Mouse (Mus musculus) limb, embryonic 14.5 days (tissue): ENCODE data around the gene Coq5. TPM values are rescaled to one million over a fixed set of nuclear protein-coding genes. Genes with fewer than 3 reads are reported as not detected.

ENCODE experiments used
- ATAC-seq: fragments of 200-750 bp; cut with Nextera tagmentation; 2 replicates; pipeline ENCODE4 v1.8.0; 2017; ENCODE audit warnings: low read depth, moderate number of reproducible peaks, moderate TSS enrichment; ENCODE audit not compliant: low FRiP score
- DNase-seq: peaks from one replicate; pipeline ENCODE4 v3.0.0-alpha.2; 2015; ENCODE audit warnings: low spot score
- H3K27ac ChIP-seq: fragments of 300-500 bp; sonication (generic); replicated peaks from 2 replicates; pipeline ENCODE4 v1.5.1; 2014; ENCODE audit warnings: low read depth, mild to moderate bottlenecking, low read length, moderate library complexity, mixed read lengths
- H3K27me3 ChIP-seq: fragments of 300-500 bp; sonication (generic); 2 replicates; pipeline ENCODE4 v1.6.1; 2014; ENCODE audit warnings: low read length, mixed read lengths; ENCODE audit not compliant: control insufficient read depth, insufficient read depth
- H3K36me3 ChIP-seq: fragments of 300-500 bp; sonication (generic); 2 replicates; pipeline ENCODE4 v1.6.1; 2014; ENCODE audit warnings: mild to moderate bottlenecking, low read length, moderate library complexity, mixed read lengths; ENCODE audit not compliant: control insufficient read depth, insufficient read depth
- H3K4me1 ChIP-seq: fragments of 300-500 bp; sonication (generic); 2 replicates; pipeline ENCODE4 v1.6.1; 2014; ENCODE audit warnings: antibody characterized with exemption, low read length, mixed read lengths; ENCODE audit not compliant: control insufficient read depth, insufficient read depth
- H3K4me2 ChIP-seq: fragments of 300-500 bp; sonication (generic); replicated peaks from 2 replicates; pipeline ENCODE4 v1.6.1; 2014; ENCODE audit warnings: low read depth, mild to moderate bottlenecking, low read length, moderate library complexity; ENCODE audit not compliant: severe bottlenecking
- H3K4me3 ChIP-seq: fragments of 300-500 bp; sonication (generic); replicated peaks from 2 replicates; pipeline ENCODE4 v1.5.1; 2014; ENCODE audit warnings: low read length
- H3K9ac ChIP-seq: fragments of 300-500 bp; sonication (generic); 2 replicates; pipeline ENCODE4 v1.6.1; 2014; ENCODE audit warnings: mild to moderate bottlenecking, low read depth, low read length, moderate library complexity; ENCODE audit not compliant: severe bottlenecking
- H3K9me3 ChIP-seq: fragments of 300-500 bp; sonication (generic); 2 replicates; pipeline ENCODE4 v1.6.1; 2016; ENCODE audit warnings: low read length; ENCODE audit not compliant: control insufficient read depth
- POLR2A ChIP-seq: fragments of 200-500 bp; IDR thresholded peaks from 2 replicates; pipeline ENCODE4 v1.8.0; 2012; ENCODE audit warnings: inconsistent platforms, mild to moderate bottlenecking, moderate library complexity, borderline replicate concordance; ENCODE audit not compliant: insufficient read depth, insufficient read length; ENCODE audit errors: extremely low read depth
- WGBS: fragments of 180-500 bp; shearing (Covaris S2); extraction: QIAGEN DNeasy Blood & Tissue Kit; methylation state at CpG from one replicate; pipeline ENCODE4 v1.1.7; 2014; 5-methylcytosine and 5-hydroxymethylcytosine counted together
- polyA plus RNA-seq, 2 experiments: library from polyadenylated mRNA; depleted of rRNA in 1 of 2; stranded (reverse) in 1 of 2; unstranded in 1 of 2; fragments of >200 nt; fragmentation: Nextera tagmentation in 1 of 2; extraction: Ambion mirVana in 1 of 2; gene quantifications; 2 replicates each; pipeline versions ENCODE4 v1.2.1 to v1.2.3; 2012 to 2014

Coq5 gene
- polyA plus RNA-seq, 2 experiments = 13.7 to 38.5 TPM

GRCm38 (mm10) chr5:115238729-115239195 is 40.7 kb upstream of the Coq5 start:
- Histone ChIP-seq H3K9me3 (no peaks in the 10 kb centered on the region), H3K9ac (no peak overlapping the region), H3K4me3 (peak overlapping the region; percentile 89), H3K4me2 (peak overlapping the region; percentile 89), H3K36me3 (peaks cover 43% of the 10 kb centered on the region), H3K27me3 (0 out of 2 replicates have a peak, but pooled peaks cover 2% of the 10 kb centered on the region), H3K27ac (no peak overlapping the region), H3K4me1 (peaks cover 9% of the 10 kb centered on the region)
- ATAC-seq = no peak
- TF ChIP-seq POLR2A = no peak
- no peak for DNase-seq
- WGBS = 6% methylated on average over 11 of the region's 11 CpGs

GRCm38 (mm10) chr5:115240191-115240590 is 39.3 kb upstream of the Coq5 start:
- H3K27ac ChIP-seq = no peak overlapping the region
- H3K4me3 ChIP-seq = no peak overlapping the region
- 87% methylated on average over 11 of the region's 11 CpGs for WGBS
- DNase-seq (no peak), ATAC-seq (no peak)
- no peaks in the 10 kb centered on the region for H3K27me3 ChIP-seq
- H3K9me3 ChIP-seq = no peaks in the 10 kb centered on the region
- no peak overlapping the region for H3K4me2 ChIP-seq
- peaks cover 57% of the 10 kb centered on the region for H3K36me3 ChIP-seq
- peaks cover 9% of the 10 kb centered on the region for H3K4me1 ChIP-seq
- TF ChIP-seq POLR2A = no peak
- no peak overlapping the region for H3K9ac ChIP-seq

- DNase-seq (no peak), ATAC-seq (no peak)
- H3K36me3 ChIP-seq = peaks cover 69% of the 10 kb centered on the region
- no peak for TF ChIP-seq POLR2A
- H3K4me3 ChIP-seq = no peak overlapping the region
- H3K9ac ChIP-seq = no peak overlapping the region
- no peaks in the 10 kb centered on the region for H3K27me3 ChIP-seq
- no peaks in the 10 kb centered on the region for H3K9me3 ChIP-seq
- H3K4me2 ChIP-seq = no peak overlapping the region
- 56% methylated on average over 1 of the region's 1 CpGs for WGBS
- H3K27ac ChIP-seq = no peak overlapping the region
- no peaks in the 10 kb centered on the region for H3K4me1 ChIP-seq
These were observed 24.0 kb upstream of the Coq5 start for GRCm38 (mm10) chr5:115255472-115255871.

GRCm38 (mm10) chr5:115256909-115257546 is 22.4 kb upstream of the Coq5 start:
- no peak overlapping the region for H3K9ac ChIP-seq
- TF ChIP-seq POLR2A = no peak
- no peak overlapping the region for H3K4me3 ChIP-seq
- H3K27ac ChIP-seq = no peak overlapping the region
- no peaks in the 10 kb centered on the region for H3K27me3 ChIP-seq
- no peak for ATAC-seq
- 93% methylated on average over 10 of the region's 10 CpGs for WGBS
- DNase-seq = no peak
- H3K36me3 ChIP-seq = peaks cover 58% of the 10 kb centered on the region
- no peaks in the 10 kb centered on the region for H3K9me3 ChIP-seq
- no peak overlapping the region for H3K4me2 ChIP-seq
- H3K4me1 ChIP-seq = no peaks in the 10 kb centered on the region

GRCm38 (mm10) chr5:115260356-115260755 is 19.1 kb upstream of the Coq5 start:
- H3K36me3 ChIP-seq = peaks cover 66% of the 10 kb centered on the region

More at GRCm38 (mm10) chr5:115260356-115260755, 19.1 kb upstream of the Coq5 start:
- Histone ChIP-seq H3K4me3 (no peak overlapping the region), H3K4me1 (no peaks in the 10 kb centered on the region), H3K9me3 (no peaks in the 10 kb centered on the region), H3K27ac (no peak overlapping the region), H3K27me3 (no peaks in the 10 kb centered on the region), H3K9ac (no peak overlapping the region), H3K4me2 (no peak overlapping the region)
- DNase-seq = no peak
- 81% methylated on average over 6 of the region's 6 CpGs for WGBS
- no peak for TF ChIP-seq POLR2A
- ATAC-seq = no peak
